Mouse (Mus musculus): ENCODE results near the gene Pdzd7. TPM values are rescaled to one million over a fixed set of nuclear protein-coding genes. Genes with fewer than 3 reads are reported as not detected.
A peak's percentile ranks its signal among the peaks of the same experiment; 100 is the strongest.
"Not testable (repeated sequence)": the region's sequence is repeated elsewhere in the genome, so short reads cannot be mapped to it uniquely, and the experiment has no call there.

Pdzd7 gene
- polyA plus RNA-seq, 3 experiments from 2014 or later, result not detected

DNA sequence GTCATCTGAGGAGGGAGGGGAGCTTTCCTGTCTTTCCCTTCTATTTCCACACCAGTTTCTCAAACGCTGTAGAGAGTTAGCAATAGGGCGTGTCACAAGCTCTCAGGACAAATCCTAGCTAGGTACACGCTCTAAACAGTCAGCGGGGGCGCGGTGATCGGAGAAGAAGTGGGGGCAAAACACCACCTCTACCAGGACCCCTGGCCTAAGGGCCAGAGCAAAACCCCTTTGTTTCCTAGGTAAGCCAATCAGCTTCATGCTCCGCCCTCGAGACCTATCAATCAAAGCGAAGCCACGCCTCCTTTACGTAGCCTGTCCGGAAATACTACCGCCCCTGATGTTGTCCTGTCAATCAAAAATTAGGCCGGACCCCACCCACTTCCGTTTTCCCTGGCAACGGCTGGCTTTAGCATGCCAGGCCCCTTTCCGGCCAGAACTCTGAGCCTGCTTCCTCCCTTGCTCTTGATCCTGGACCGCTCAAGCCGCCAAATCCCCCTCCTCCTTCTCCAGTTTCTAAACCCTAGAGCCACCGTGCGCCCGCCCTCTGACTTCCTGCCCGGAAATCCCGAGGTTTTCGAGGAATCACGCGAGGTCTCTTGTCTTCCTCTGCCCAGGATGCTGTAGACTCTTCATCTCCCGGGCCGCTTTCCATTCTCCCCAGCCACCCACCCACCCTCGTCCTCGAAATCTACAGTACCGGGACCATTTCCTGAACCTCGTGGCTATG, 12.8 kb upstream of the Pdzd7 start:
- peak; percentile 94 for ATAC-seq

DNA sequence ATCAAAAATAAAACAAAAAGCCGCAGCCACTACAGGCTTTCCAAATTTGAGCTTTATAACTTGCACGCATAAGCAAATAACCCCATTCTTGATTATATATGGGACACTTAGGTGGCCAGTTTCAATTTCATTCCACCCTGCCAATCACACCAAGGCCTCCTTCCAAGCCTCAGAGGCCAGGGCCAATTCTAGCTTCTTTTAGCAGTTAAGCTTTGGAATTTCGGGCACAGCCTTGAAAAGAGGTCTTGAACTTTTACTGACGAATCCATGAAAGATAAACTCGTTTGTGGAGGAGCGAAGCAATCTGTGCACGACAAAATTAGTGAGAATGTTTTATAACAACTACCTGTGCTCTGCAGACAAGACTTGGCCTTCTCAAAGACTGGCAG, 12.2 kb upstream of the Pdzd7 start:
- ATAC-seq, result no peak

DNA sequence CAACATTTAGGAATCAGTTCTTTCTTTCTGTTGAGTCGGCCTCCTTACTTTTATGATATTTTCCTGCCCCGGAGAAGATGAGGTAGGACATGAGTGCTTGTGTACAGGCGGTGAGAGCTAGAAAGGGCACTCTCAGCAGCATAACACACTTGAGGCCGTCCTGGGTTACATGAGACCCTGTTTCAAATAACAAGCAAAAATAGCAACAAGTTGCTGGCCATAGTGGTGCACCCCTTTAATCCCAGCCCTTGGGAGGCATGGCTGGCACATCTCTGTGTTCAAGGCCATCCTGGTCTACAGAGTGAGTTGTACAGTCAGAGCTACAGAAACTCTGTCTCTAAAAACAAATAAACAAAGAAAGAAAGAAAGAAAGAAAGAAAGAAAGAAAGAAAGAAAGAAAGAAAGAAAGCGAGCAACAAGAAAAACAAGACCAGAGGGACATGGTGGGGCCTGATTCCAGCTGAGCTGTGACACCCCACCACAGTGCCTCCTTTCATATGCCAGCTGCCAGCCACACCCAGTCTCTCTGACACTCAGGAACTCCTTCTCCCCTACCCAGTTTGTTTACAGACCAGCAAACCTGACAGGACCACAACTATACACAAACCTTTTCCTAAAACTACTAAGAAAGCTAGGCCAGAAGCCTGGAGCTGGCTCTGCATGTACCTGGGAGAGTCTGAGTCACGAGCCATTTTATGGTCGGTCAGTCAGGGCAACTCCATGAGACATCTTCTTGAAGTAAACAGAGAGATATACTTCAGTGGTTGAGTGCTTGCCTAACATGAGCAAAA, 11.6 kb upstream of the Pdzd7 start:
- ATAC-seq, result no peak

DNA sequence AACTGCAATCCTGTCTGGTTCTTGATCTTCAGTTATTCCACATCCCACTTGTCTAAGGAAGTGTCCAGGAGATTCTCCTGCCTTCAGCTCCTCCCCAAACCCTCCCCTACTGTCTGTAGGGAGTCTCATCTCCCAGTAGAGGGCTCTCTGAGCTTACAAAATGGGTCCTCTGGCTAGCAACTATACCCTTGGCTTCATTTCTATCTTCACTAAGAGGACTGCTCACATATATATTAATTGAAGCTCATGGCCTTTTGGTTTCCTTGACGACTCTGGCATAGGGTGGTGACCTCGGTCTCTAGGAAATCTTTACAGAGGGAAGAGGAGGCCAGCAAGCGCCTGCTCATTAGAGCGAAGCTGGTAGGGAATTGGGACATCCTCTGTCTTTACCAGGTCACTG, 10.8 kb upstream of the Pdzd7 start:
- peak; percentile 16 for ATAC-seq

DNA sequence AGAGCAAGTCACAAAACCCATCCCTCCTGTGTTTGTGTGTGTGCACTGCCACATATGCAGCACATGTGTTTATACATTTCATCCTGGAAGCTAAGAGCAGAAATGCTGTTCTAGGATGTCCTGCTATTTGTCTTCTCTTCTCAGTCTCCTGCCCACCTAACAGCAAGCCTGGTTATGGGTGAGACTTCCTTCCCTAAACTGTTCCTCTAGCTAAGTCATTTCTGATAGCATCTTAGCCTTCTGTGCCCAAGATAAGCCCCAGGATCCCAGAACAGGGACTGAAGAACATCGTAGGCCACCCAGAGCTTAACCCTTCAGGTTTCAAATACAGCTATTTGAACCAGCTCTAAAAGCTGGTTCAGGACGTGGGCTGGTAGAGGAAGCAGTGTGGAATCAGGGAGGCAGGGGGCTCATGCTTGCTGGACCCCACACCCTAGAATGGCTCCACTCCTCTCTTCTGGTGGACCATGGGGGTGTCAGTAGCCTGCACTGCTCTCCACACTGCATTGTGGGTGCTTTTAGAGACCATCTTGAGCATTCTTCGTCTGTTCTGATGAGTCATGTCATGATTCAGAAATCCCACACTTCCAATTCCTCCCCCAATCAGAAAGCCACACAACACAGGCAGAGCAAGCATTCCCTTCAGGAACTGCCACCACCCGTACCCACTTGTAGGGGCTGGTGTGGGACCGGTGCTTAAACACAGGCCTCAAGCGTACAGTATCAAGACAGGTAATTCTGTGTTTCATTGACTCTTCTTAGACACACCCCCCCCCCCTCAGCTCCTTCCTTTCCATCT, 9.6 kb upstream of the Pdzd7 start:
- no peak for ATAC-seq

DNA sequence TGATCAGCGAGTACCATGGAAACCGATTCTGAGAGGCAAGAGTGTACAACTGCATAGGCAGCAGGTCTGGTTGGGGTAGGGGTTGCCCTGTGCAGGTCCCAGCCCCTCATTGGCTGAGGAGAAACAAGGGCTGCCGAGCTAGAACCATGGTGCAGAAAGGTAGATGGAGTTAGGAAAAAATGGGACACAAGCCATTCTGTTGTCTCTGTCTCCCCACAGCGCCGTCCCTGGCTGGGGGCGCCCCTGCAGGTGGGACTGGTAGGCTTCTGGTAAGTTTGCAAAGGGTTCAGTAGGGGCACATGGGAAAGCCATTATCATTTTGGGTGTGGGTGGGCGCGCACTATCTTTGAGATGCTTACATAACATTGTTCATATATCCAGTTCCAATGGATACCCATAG, 7.9 kb upstream of the Pdzd7 start:
- ATAC-seq, result no peak

DNA sequence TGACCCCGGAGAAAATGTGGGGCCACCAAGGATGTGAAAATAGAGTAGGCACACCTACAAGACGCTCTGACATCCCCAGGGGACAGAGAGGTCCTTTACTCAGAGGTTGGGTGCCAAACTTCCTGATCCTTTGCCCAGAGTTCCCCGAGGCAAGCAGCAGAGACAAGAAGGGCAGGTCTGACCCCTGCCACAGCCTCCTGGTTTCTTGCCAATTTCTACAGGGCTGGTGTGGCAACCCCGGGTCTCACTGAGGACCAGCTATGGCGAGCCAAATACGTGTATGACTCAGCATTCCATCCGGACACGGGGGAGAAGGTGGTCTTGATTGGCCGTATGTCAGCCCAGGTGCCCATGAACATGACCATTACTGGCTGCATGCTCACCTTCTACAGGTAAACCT, 4.0 kb upstream of the Pdzd7 start:
- no peak for ATAC-seq

DNA sequence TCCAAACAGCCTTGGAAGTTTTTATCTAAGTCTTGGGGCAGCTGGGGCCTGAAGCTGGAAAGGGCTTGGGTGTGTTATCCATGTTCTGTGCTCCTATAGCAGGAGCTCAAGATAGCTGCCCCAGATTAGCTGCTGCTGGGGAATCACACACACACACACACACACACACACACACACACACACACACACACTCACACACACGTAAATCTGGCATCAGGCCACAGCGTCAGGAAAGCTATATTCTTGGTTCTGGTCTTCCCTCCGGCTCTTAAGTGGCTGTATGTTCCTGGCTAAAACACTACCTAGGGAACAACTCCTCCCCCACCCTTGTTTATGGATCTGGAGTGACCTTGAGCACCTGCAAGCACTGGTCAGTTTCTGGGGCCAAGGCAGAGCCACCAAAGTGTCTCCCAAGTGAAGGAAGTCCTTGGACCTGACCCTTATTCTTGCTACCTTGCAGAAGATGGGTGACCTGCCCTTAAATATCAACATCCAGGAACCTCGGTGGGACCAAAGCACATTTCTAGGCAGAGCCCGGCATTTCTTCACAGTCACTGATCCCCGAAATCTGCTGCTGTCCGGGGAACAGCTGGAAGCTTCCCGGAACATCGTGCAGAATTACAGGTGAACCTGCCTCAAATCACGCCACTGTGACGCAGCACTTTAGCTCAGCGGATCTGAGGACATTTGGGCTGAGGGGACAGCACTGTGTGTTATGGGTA, 3.3 kb upstream of the Pdzd7 start:
- ATAC-seq, result no peak

DNA sequence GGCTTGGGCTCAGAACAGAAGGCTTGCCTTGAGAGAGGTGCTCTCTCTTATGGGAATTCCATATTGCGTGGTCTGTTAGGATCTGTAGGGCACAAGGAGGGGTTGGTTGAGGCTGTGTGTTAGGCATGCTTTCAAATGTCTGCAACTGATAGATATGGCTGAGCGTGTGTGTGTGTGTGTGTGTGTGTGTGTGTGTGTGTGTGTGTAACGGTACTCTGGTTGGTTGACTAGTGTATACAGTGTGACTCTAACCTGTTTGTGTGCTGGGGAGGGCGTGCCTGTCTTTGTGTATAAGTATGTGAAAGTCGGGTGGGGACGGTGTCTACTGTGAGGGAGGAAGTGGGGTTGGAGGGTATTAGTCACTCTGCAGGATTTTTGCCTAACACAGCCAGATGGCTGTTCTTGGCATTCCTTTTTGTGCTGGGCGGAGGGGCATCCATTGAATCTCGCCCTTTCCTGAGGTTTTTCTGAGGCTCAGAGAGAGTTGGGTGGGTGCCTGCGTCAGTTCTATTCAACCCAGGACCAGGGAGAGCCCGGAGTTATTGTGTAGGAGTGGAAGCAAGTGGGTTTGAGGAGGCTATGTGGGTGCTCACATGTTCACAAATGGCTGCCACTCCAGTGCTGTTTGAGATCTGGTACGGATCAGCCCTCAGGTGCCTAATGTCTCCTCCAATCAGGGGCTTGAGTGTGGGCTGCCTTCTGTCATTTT, 2.6 kb upstream of the Pdzd7 start:
- ATAC-seq, result peak; percentile 72

DNA sequence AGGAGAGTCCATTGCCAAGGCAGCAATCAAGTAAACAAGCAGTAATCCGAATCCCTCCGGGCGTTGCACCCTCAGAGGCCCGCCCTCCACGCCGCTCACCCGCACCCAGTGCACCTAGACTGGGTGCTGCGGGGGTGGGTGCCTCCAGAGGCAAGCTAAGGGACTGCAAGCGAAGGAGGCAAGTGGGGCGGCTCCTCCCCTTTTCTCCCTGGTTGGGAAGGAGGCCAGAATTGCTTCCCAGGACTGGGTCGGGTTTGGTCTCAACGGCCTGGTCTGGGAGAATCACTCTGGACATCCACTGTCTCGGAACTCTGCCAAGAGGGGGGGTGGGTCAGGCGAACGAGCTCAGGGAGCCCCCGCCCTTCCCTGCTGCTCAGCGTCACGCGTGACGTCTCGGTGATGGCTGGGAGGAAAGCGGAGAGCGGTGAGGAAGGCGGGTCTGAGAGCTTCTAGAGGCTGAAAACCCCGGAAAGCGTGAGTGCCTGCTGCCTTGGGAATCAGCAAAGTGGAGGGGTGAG, 2.0 kb upstream of the Pdzd7 start, which contains the start of gene Sfxn3:
Sfxn3 (plus strand) TSS at position 87 of the 518 bp plus-strand sequence.
- peak; percentile 84 for ATAC-seq

DNA sequence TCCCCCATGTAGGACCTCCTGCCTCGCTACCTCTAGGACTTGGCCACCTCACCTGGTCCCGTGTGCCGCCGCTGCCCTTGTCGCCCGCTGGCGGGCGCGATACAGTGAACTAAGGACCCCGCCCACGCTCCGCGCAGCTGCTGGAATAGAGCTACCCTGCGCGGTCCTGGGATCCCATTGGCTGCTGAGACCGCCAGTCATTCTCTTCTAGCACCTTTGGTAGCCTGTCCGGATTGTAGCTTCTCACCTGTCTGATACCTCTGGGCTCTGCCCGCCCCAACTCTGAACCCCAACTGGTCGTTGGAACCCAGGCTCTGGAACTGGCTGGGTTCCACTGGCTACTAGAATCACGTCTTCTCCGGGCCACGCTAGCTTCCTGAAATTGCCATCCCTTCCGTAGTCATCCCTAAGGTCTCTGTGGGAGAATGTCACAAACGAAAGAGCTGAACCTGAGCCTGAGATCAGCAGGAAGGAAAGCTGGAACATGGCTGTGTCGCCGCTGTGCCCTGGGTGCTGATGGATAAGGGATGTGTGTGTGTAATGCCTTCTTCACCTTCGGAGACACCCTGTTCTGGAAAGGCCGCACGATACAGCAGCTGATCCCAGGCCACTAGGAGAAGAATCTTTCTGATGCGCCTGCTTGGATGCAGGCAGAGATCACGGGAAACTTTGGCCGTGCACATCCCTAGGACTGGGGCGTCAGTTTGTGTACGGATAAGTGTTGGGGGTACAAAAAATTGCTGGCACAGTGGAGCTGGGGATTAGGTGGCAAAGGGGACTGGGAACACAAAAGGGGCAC, 1.2 kb upstream of the Pdzd7 start:
- peak; percentile 30 for ATAC-seq

DNA sequence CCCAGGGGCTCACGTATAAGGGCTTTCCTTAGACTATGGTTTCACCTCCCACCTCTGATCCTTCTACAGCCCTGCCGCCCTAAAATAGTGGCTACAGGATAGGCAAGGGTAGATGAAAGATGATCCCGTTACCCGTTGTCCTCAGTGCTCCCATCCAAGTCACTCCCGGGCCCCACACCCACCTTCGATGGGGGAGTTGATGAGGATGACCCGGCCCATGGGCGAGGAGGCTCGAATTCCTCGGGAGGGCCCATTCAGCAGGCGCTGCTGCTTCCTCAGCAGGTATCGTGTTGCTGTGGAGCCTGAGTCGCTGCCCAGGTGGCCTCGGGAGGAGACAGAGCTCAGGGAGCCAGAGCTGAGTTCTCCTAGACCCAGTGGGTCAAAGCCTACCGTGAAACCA, 281 bp downstream of the Pdzd7 start:
- no peak for ATAC-seq

DNA sequence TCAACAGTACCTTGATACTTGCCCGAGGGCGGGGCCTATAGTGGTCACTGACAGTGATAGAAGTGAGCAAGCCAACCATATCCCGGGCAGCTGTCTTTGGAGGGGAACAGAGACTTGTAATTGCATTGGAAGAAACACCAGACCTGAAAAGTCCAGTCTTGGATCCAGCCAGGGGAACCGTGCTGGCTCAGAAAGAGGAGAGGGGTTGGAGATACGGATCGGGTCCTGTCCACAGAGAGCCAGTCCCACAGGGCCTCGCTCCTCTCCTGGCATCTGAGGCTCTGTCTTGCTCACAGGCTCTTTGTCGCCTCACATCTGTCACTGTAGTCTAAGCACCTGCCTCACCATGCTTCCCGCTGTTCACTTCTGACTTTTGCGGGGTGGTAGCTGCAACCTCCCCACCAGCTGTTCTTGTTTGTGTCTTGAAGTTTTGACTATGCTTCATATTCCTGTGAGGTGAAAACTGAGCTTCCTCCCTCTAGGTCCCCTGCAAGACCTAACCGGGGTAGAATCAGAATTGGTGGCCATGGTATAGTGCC, 1.1 kb downstream of the Pdzd7 start:
- no peak for ATAC-seq

DNA sequence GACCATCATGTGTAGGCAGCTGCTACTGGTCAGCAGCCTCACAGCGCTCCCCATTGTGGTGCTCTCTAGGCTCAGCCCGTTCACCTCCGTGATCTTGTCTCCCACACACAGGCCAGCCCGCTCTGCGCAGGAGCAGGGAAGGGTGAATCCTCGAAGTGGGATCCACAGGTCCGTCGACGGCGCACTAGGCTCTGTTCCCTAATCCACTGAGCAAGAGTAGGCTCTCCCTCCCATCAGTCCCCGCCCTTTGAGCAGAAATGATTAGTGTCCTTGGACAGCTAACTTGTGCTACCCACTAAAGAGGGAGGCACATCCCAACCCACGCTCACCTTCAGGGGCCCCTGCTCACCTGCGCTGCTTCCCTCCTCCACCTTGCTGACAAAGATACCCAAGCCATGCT, 5.3 kb downstream of the Pdzd7 start:
- no peak for ATAC-seq

DNA sequence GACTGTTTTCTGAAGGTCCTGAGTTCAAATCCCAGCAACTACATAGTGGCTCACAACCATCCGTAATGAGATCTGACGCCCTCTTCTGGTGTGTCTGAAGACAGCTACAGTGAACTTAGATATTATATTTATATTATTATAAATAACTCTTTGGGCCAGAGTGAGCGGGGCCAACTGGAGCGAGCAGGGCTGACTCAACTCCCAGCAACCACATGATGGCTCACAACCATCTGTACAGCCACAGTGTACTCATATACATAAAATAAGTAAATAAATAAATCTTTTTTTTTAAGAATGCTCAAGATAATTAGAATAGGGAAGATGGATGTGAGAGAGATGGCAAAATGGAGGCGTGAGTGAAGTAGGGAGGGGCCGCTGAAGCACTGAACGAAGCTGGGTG, 7.3 kb downstream of the Pdzd7 start:
- not testable (repeated sequence) for ATAC-seq

DNA sequence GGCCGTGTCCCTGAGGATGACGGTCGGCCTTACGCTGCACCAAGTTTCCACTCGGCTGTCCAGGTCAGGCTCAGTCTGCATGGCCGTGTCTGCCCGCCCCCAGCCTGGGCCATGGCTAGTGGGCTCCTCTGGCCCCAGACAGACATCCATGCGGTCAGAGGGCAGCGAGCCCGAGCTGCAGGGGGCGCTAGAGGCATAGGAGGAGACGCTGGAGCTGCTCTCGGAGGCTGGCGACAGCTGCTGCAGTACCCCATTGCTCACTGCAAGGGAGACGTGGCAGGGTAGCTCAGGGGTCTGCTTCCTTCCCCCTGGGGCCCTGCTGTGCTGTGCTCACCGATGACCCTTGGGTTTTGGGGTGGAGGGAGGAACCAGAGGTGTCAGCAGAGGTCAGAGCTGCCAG, 8.7 kb downstream of the Pdzd7 start:
- no peak for ATAC-seq

DNA sequence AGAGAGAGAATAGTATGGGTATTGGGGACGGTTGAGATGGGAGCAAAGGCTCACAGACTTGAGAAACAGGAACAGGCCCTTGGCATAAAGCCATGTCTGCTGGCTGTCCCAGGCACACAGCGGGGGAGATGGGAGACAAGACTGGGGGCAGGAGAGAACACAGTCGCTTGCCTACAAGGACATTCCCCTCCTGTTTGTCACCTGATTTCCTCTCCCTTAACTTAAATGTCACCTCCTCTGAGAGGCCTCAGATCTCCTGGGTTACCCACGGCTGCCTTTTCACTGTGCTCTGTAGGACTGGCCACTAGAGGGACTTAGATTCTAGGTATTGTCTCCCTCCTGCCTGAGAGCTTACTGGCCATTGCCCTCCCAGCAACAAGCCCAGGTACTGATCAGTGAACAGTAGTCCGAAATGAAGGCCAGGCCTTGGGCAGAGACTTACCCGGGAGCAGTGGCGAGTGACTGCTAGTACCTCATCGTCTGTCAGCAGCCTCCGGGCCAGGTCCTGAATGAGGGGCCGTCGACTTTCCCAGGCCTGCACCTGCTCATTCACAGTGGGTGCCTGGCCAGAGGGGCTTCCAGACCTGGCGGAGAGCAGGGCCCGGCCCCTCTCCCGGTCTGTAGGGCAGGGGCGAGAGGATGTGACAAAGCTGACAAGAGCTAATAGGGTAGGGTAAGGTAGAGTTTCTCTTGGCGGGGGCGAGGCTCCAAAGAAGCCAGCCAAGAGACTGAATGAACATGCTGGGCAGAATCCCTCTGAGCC, 12.8 kb downstream of the Pdzd7 start:
- peak; percentile 53 for ATAC-seq

DNA sequence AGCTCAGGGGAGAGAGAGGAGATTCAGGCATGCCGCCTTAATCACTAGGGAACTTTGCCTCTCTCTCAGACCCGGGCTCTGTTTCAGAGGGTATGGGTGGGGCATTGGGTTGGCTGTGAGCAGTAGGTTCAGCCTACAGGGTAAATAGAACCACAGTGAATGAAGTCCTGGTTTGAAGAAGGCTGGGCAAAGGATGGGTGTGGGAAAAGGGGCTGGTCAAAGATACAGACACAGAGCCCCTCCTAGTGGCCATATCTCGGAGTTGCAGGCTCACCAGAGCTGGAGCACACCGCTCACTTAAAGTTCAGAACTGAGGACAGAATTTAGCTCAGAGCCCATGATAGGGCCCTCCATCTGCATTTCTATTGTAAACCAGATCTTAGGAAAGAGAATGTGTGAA, 13.7 kb downstream of the Pdzd7 start:
- ATAC-seq, result peak; percentile 65
